Mouse (Mus musculus): ENCODE measurements around the gene Alx1. TPM values are rescaled to one million over a fixed set of nuclear protein-coding genes. Genes with fewer than 3 reads are reported as not detected.

Gene Alx1
- polyA plus RNA-seq, 1 experiment from 2014 or later = 0.07 TPM

GRCm38 (mm10) chr10:103026636-103027225 lies 3.3 kb downstream of the Alx1 start:
- WGBS (ENCODE audit: insufficient replicate concordance) = 2% methylated on average over 17 of the region's 17 CpGs
- Histone ChIP-seq H3K27ac (no peak overlapping the region), H3K36me3 (no peaks in the 10 kb centered on the region), H3K27me3 (peaks cover 65% of the 10 kb centered on the region), H3K4me1 (replicated peaks) (peaks cover 5% of the 10 kb centered on the region), H3K4me3 (replicated peaks) (no peak overlapping the region), H3K9ac (no peak overlapping the region), H3K9me3 (replicated peaks) (no peaks in the 10 kb centered on the region), H3K4me2 (no peak overlapping the region)
- no peak for ATAC-seq (ENCODE audit: low read depth)
- no peak for DNase-seq

- 53% methylated on average over 2 of the region's 2 CpGs for WGBS (ENCODE audit: insufficient replicate concordance)
- DNase-seq (no peak), ATAC-seq (ENCODE audit: low read depth) (no peak)
These were observed 27.5 kb downstream of the Alx1 start for GRCm38 (mm10) chr10:103002556-103002955.

GRCm38 (mm10) chr10:103000902-103001301 lies 29.1 kb downstream of the Alx1 start:
- no peak overlapping the region for H3K9ac ChIP-seq
- 33% methylated on average over 8 of the region's 8 CpGs for WGBS (ENCODE audit: insufficient replicate concordance)
- no peak for ATAC-seq (ENCODE audit: low read depth)
- H3K27ac ChIP-seq = no peak overlapping the region
- H3K4me2 ChIP-seq = no peak overlapping the region
- H3K4me3 ChIP-seq (replicated peaks) = no peak overlapping the region
- DNase-seq = no peak
- H3K27me3 ChIP-seq = no peaks in the 10 kb centered on the region
- H3K4me1 ChIP-seq (replicated peaks) = no peaks in the 10 kb centered on the region
- H3K9me3 ChIP-seq (replicated peaks) = no peaks in the 10 kb centered on the region
- no peaks in the 10 kb centered on the region for H3K36me3 ChIP-seq

More at GRCm38 (mm10) chr10:103002556-103002955, 27.5 kb downstream of the Alx1 start:
- Histone ChIP-seq H3K9me3 (replicated peaks) (no peaks in the 10 kb centered on the region), H3K4me3 (replicated peaks) (no peak overlapping the region), H3K27ac (no peak overlapping the region), H3K36me3 (no peaks in the 10 kb centered on the region), H3K9ac (no peak overlapping the region), H3K27me3 (no peaks in the 10 kb centered on the region), H3K4me2 (no peak overlapping the region), H3K4me1 (replicated peaks) (no peaks in the 10 kb centered on the region)

GRCm38 (mm10) chr10:102999584-102999983 lies 30.4 kb downstream of the Alx1 start:
- Histone ChIP-seq H3K36me3 (no peaks in the 10 kb centered on the region), H3K4me3 (replicated peaks) (no peak overlapping the region), H3K27ac (no peak overlapping the region), H3K27me3 (no peaks in the 10 kb centered on the region), H3K4me1 (replicated peaks) (no peaks in the 10 kb centered on the region), H3K4me2 (no peak overlapping the region), H3K9ac (no peak overlapping the region), H3K9me3 (replicated peaks) (no peaks in the 10 kb centered on the region)
- DNase-seq (no peak), ATAC-seq (ENCODE audit: low read depth) (no peak)

- WGBS (ENCODE audit: insufficient replicate concordance) = 62% methylated on average over 5 of the region's 5 CpGs
- no peak for ATAC-seq (ENCODE audit: low read depth)
- no peaks in the 10 kb centered on the region for H3K27me3 ChIP-seq
These were observed 54.9 kb downstream of the Alx1 start for GRCm38 (mm10) chr10:102975106-102975505.

GRCm38 (mm10) chr10:102959602-102960001 lies 70.4 kb downstream of the Alx1 start:
- DNase-seq (no peak), ATAC-seq (ENCODE audit: low read depth) (no peak)
- 75% methylated on average over 2 of the region's 2 CpGs for WGBS (ENCODE audit: insufficient replicate concordance)
- Histone ChIP-seq H3K4me1 (replicated peaks) (no peaks in the 10 kb centered on the region), H3K27me3 (no peaks in the 10 kb centered on the region), H3K4me2 (no peak overlapping the region), H3K4me3 (replicated peaks) (no peak overlapping the region), H3K27ac (no peak overlapping the region), H3K36me3 (no peaks in the 10 kb centered on the region), H3K9me3 (replicated peaks) (no peaks in the 10 kb centered on the region), H3K9ac (no peak overlapping the region)

More at GRCm38 (mm10) chr10:102975106-102975505, 54.9 kb downstream of the Alx1 start:
- Histone ChIP-seq H3K27ac (no peak overlapping the region), H3K9ac (no peak overlapping the region), H3K4me1 (replicated peaks) (no peaks in the 10 kb centered on the region), H3K9me3 (replicated peaks) (no peaks in the 10 kb centered on the region), H3K36me3 (no peaks in the 10 kb centered on the region), H3K4me3 (replicated peaks) (no peak overlapping the region), H3K4me2 (no peak overlapping the region)
- DNase-seq = no peak

Other genes starting within 250 kb of the Alx1 start
- gene Lrriq1, start 206.1 kb upstream of the Alx1 start, polyA plus RNA-seq (2015; fragmentation: Nextera tagmentation; extraction: Ambion mirVana) = not detected in 2 replicates